Mouse (Mus musculus) embryonic fibroblast, embryonic 13.5 days (primary cell): ENCODE measurements at regions not wholly inside any gene's neighbourhood (a gene's known extent, or its start where the extent isn't known, plus 50 kb on each side); places are given as distances from the start of the nearest gene placed in this dataset.
A peak's percentile ranks its signal among the peaks of the same experiment; 100 is the strongest.

Experiments used
- H3K27ac ChIP-seq: 2 replicates; pipeline ENCODE4 v1.5.1; 2012; ENCODE audit warnings: low read length, control low read depth, inconsistent platforms; ENCODE audit not compliant: insufficient read depth
- H3K4me1 ChIP-seq: 2 replicates; pipeline ENCODE4 v1.6.1; 2011; ENCODE audit warnings: low read length; ENCODE audit not compliant: control insufficient read depth, insufficient read depth
- H3K4me3 ChIP-seq: 2 replicates; pipeline ENCODE4 v1.5.1; 2011; ENCODE audit warnings: mild to moderate bottlenecking, control low read depth, low read length; ENCODE audit not compliant: insufficient read depth
- CTCF ChIP-seq: IDR thresholded peaks from 2 replicates; pipeline ENCODE4 v1.5.1; 2011; ENCODE audit warnings: mild to moderate bottlenecking, control low read depth, low read length, moderate library complexity, borderline replicate concordance; ENCODE audit not compliant: insufficient read depth
- POLR2A ChIP-seq: IDR thresholded peaks from 2 replicates; pipeline ENCODE4 v1.6.1; 2011; ENCODE audit warnings: low read depth, mild to moderate bottlenecking, control low read depth, low read length, moderate library complexity

DNA sequence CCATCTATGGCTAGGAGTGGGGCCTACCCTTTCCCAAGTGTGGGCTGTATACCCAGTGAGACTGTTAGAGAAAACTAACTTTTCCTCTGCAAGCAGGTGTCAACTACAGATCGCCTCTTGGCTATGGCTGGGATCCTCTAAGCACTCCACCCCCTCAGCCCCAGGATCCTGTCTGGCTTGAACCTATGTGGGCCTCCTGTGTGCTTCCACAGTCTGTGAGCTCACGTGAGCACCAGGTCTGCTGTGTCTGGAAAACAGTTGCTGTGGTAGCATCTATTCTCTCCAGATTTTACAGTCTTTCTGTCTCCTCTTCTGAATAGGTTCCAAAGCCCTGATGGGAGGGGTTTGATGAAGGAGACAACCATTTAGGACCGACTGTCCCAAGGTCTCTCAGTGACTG, 93.8 kb upstream of the 1810046K07Rik start:
- TF ChIP-seq CTCF (no peak), POLR2A (no peak)
- Histone ChIP-seq H3K27ac (peak overlapping the region; percentile 39), H3K4me1 (peaks cover 5% of the 10 kb centered on the region), H3K4me3 (no peak overlapping the region)

GRCm38 (mm10) chr9:51423341-51423740, 94.6 kb upstream of the 1810046K07Rik start:
- Histone ChIP-seq H3K4me3 (no peak overlapping the region), H3K27ac (peak overlapping the region; percentile 76), H3K4me1 (peaks cover 5% of the 10 kb centered on the region)
- TF ChIP-seq CTCF = no peak
- no peak for TF ChIP-seq POLR2A

- no peak overlapping the region for H3K27ac ChIP-seq
- H3K4me3 ChIP-seq = no peak overlapping the region
- H3K4me1 ChIP-seq = no peaks in the 10 kb centered on the region
- TF ChIP-seq CTCF (no peak), POLR2A (no peak)
Observed at GRCm38 (mm10) chr9:51430426-51430825, 101.7 kb upstream of the 1810046K07Rik start.

GRCm38 (mm10) chr9:51437130-51437529, 108.4 kb upstream of the 1810046K07Rik start:
- Histone ChIP-seq H3K4me1 (no peaks in the 10 kb centered on the region), H3K27ac (no peak overlapping the region), H3K4me3 (no peak overlapping the region)
- no peak for TF ChIP-seq POLR2A
- no peak for TF ChIP-seq CTCF

DNA sequence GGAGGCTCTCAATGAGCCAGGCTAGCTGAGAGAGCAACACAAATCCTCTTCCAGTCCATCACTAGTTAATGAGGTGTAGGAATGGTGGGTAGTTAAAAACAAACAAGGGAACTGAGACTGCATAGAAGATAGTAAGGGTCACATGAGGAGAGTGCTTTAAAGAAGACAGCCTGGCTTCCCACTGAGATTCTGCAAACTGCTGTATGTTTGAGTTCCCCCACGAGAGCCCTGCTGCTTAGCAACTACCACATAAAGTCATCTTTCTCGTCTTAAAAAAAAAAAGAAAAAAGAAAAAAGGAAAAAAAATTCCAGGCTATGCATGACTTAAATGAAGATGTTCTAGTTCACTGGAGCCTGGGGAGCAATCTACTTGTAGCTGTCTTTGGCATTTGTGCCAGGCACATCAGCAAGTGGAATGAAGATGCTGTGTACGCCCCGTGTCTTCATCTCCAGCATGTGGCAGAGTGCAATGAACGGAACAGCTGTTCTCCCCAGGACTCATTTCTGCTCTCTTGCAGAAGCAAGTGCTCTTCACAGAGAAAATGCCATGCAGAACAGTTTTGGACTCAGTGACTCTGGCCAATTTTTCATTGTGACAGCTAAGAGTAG, 113.2 kb upstream of the 1810046K07Rik start:
- Histone ChIP-seq H3K4me1 (no peaks in the 10 kb centered on the region), H3K27ac (no peak overlapping the region), H3K4me3 (no peak overlapping the region)
- TF ChIP-seq CTCF (no peak), POLR2A (no peak)

- no peak for TF ChIP-seq POLR2A
- TF ChIP-seq CTCF = no peak
- H3K4me1 ChIP-seq = no peaks in the 10 kb centered on the region
- no peak overlapping the region for H3K4me3 ChIP-seq
- no peak overlapping the region for H3K27ac ChIP-seq
Observed at GRCm38 (mm10) chr9:51455690-51456089, 127.0 kb upstream of the 1810046K07Rik start.

- Histone ChIP-seq H3K4me3 (no peak overlapping the region), H3K27ac (no peak overlapping the region), H3K4me1 (no peaks in the 10 kb centered on the region)
- TF ChIP-seq POLR2A (no peak), CTCF (no peak)
Observed at GRCm38 (mm10) chr9:51462463-51463024, 133.8 kb upstream of the 1810046K07Rik start.

DNA sequence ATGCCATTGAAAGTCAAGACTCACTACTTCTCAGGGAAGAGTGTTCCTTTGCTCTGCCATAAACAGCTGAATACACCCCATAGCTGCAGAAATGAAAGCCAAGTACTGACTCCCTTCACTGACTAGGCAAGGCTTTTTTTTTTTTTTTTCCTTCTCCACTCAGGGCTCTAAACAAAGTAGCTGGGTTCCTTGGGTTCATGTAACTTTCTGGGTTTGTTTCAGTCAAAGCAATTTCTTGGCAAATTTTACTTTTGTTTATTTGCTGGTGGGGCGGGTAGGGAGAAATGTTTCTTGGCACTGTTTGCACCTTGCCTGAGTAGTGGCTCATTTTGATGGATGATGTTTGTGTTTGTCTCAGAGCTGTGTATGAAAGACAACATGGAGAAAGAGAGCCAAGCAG, 141.3 kb upstream of the 1810046K07Rik start:
- TF ChIP-seq CTCF (no peak), POLR2A (no peak)
- no peak overlapping the region for H3K27ac ChIP-seq
- H3K4me1 ChIP-seq = no peaks in the 10 kb centered on the region
- H3K4me3 ChIP-seq = no peak overlapping the region

GRCm38 (mm10) chr9:51476511-51477056, 147.9 kb upstream of the 1810046K07Rik start:
- TF ChIP-seq POLR2A (no peak), CTCF (no peak)
- Histone ChIP-seq H3K4me3 (no peak overlapping the region), H3K27ac (no peak overlapping the region)

DNA sequence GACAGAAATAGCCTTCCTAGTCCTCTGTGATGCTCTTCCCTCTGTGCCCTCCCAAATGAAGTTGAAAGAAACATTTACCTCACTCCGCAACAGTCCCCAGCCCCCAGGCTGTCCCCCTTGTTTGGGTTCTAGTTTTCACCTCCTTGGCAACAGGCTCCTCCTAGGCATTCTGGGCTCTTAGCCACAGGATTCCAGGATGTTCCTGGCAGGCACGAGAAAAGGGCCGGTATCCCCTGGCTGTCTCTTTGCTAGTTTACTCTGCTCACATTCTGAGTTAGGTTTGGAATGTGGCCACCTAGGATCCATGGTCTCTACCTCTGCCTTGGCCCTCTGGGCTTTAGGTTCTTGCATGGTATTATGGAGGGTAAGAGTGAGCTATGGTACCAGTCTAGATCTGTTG, 159.1 kb upstream of the 1810046K07Rik start:
- TF ChIP-seq POLR2A (no peak), CTCF (no peak)
- H3K4me3 ChIP-seq = no peak overlapping the region
- H3K4me1 ChIP-seq = no peaks in the 10 kb centered on the region
- no peak overlapping the region for H3K27ac ChIP-seq

More at GRCm38 (mm10) chr9:51476511-51477056, 147.9 kb upstream of the 1810046K07Rik start:
- no peaks in the 10 kb centered on the region for H3K4me1 ChIP-seq
